Mouse (Mus musculus): ENCODE results near the gene Epb41l2. TPM values are rescaled to one million over a fixed set of nuclear protein-coding genes. Genes with fewer than 3 reads are reported as not detected.

The Epb41l2 gene
- polyA plus RNA-seq, 1 experiment from 2014 or later = 66.8 TPM

DNA sequence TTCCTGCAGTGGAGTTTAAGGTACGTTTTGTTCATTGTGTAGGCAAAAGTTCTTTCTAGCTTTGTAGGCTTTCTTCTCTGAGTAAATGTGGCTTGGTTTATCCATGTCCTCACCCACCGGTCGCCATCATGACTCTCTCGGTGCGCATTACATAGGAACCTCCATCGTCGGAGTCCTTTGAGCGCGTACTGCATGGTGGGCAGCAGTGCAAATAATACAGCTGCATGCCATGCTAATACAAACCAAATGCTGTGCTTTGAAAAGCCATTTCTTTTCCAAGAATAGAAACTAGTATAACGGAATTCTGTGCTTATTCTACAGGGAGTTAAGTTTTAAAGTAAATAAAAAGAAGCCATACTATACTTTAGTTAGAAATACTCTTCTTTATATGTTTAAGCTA, 24.8 kb downstream of the Epb41l2 start:
- no peaks in the 10 kb centered on the region for H3K9me3 ChIP-seq (replicated peaks; ENCODE audit: control insufficient read depth, low read length)
- H3K4me1 ChIP-seq (ENCODE audit: control insufficient read depth, insufficient read depth, low read length) = peaks cover 3% of the 10 kb centered on the region; the same call in 1 of the 2 replicates
- no peak overlapping the region for H3K4me3 ChIP-seq (ENCODE audit: low read depth, low read length)
- WGBS = 56% methylated on average over 10 of the region's 10 CpGs
- ATAC-seq (replicated peaks; ENCODE audit: insufficient number of reproducible peaks, low FRiP score, low TSS enrichment, low read depth) (no peak), DNase-seq (ENCODE audit: low spot score) (peak; percentile 71)
- no peak overlapping the region for H3K4me2 ChIP-seq (ENCODE audit: low read depth, low read length)
- no peak overlapping the region for H3K27ac ChIP-seq (replicated peaks; ENCODE audit: low read depth, low read length)
- no peaks in the 10 kb centered on the region for H3K27me3 ChIP-seq (ENCODE audit: control insufficient read depth, insufficient read depth, low read length)
- H3K9ac ChIP-seq (replicated peaks; ENCODE audit: low read length) = no peak overlapping the region
- no peaks in the 10 kb centered on the region for H3K36me3 ChIP-seq (replicated peaks; ENCODE audit: control insufficient read depth, insufficient read depth, low read depth, low read length)

DNA sequence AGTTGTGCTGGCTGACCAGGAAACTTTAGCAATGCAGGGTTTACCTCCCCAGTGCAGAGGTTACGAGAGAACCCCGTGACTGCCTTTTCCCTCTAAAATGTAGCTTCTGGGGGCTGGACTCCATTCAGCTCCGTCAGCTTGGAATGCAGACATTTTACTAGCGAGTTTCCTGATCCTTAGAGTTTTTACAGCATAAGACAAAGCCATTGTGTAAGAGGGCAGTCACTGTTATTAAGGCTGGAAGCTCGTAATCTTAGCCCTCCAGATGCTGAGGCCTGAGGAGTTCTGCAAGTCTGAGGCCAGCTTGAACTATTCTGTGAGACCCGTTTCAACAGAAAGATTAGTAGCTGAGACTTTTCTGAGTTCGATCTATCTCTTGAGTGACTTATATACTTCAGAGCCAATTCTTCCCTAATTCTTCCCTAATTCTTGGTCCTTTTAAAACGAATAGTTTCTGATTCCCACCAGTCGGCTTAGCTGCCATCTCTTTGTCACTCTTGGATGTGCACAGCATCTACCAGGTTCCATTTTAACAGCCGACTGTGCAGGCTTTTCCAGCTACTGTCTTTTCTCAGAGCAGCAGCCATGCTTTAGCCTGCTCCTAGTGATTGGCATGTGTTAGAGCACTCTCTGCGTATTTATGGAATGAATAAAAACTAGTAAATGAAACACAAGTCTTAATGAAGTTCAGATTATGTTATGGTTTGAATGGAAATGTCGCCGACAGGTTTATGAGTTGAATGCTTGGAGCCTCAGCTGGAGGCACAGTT, 26.4 kb downstream of the Epb41l2 start:
- Histone ChIP-seq H3K9ac (replicated peaks; ENCODE audit: low read length) (no peak overlapping the region), H3K9me3 (replicated peaks; ENCODE audit: control insufficient read depth, low read length) (no peaks in the 10 kb centered on the region), H3K4me1 (ENCODE audit: control insufficient read depth, insufficient read depth, low read length) (peaks cover 3% of the 10 kb centered on the region; the same call in 1 of the 2 replicates), H3K36me3 (replicated peaks; ENCODE audit: control insufficient read depth, insufficient read depth, low read depth, low read length) (no peaks in the 10 kb centered on the region), H3K27ac (replicated peaks; ENCODE audit: low read depth, low read length) (peak overlapping the region; percentile 53; the same call in 1 of the 2 replicates), H3K4me2 (ENCODE audit: low read depth, low read length) (no peak overlapping the region), H3K27me3 (ENCODE audit: control insufficient read depth, insufficient read depth, low read length) (no peaks in the 10 kb centered on the region), H3K4me3 (ENCODE audit: low read depth, low read length) (no peak overlapping the region)
- ATAC-seq (replicated peaks; ENCODE audit: insufficient number of reproducible peaks, low FRiP score, low TSS enrichment, low read depth) = no peak; the same call in 1 of the 2 replicates
- WGBS = 42% methylated on average over 13 of the region's 13 CpGs
- peak; percentile 45 for DNase-seq (ENCODE audit: low spot score)

DNA sequence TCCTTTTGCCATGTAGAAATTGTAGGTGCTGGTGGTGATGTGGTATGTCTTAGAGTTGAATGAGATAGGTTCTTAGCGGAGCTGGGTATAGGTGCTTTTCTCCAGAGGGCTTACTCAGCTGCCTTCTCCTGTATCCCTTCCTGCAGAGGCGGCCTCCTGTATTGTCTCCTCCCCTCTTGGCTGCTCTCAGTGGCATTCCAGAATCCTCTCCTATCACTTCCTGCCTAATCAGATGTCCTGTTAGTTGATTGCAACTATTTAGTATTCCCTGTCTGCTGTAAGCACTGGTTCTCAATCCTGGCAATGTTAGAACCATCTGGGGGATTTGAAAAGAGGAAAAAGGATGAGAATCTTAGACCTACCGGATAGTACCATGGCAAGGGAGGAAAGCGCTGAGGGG, 27.3 kb downstream of the Epb41l2 start:
- Histone ChIP-seq H3K27ac (replicated peaks; ENCODE audit: low read depth, low read length) (no peak overlapping the region), H3K4me1 (ENCODE audit: control insufficient read depth, insufficient read depth, low read length) (peaks cover 3% of the 10 kb centered on the region; the same call in 1 of the 2 replicates), H3K9me3 (replicated peaks; ENCODE audit: control insufficient read depth, low read length) (no peaks in the 10 kb centered on the region), H3K4me3 (ENCODE audit: low read depth, low read length) (no peak overlapping the region), H3K27me3 (ENCODE audit: control insufficient read depth, insufficient read depth, low read length) (no peaks in the 10 kb centered on the region), H3K36me3 (replicated peaks; ENCODE audit: control insufficient read depth, insufficient read depth, low read depth, low read length) (no peaks in the 10 kb centered on the region), H3K4me2 (ENCODE audit: low read depth, low read length) (no peak overlapping the region), H3K9ac (replicated peaks; ENCODE audit: low read length) (no peak overlapping the region)
- ATAC-seq (replicated peaks; ENCODE audit: insufficient number of reproducible peaks, low FRiP score, low TSS enrichment, low read depth) = no peak
- DNase-seq (ENCODE audit: low spot score) = no peak
- WGBS = 77% methylated on average over 4 of the region's 4 CpGs

DNA sequence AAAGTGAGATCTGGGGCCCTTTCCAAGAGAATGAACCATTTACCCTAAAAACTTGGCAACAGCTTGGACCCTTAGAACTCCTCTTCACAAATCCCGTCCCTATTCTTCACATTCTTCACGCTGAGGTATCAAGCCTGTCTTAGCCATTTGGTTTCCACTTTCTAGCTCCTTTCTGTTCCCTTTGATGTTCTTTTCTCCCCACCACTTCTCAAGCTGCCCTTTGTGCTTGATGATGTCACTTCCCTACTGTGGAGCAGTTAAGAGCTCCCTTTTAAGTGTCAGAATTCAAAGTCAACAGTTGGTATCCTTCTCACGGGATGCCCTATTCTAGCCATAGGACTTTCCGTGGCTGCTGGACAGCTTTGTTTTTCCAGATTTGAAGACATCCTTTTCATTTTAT, 27.7 kb downstream of the Epb41l2 start:
- Histone ChIP-seq H3K36me3 (replicated peaks; ENCODE audit: control insufficient read depth, insufficient read depth, low read depth, low read length) (no peaks in the 10 kb centered on the region), H3K27ac (replicated peaks; ENCODE audit: low read depth, low read length) (no peak overlapping the region), H3K9ac (replicated peaks; ENCODE audit: low read length) (no peak overlapping the region), H3K4me3 (ENCODE audit: low read depth, low read length) (no peak overlapping the region), H3K4me1 (ENCODE audit: control insufficient read depth, insufficient read depth, low read length) (peaks cover 3% of the 10 kb centered on the region; the same call in 1 of the 2 replicates), H3K27me3 (ENCODE audit: control insufficient read depth, insufficient read depth, low read length) (no peaks in the 10 kb centered on the region), H3K4me2 (ENCODE audit: low read depth, low read length) (no peak overlapping the region), H3K9me3 (replicated peaks; ENCODE audit: control insufficient read depth, low read length) (no peaks in the 10 kb centered on the region)
- no peak for DNase-seq (ENCODE audit: low spot score)
- no peak for ATAC-seq (replicated peaks; ENCODE audit: insufficient number of reproducible peaks, low FRiP score, low TSS enrichment, low read depth)
- WGBS = 37% methylated on average over 4 of the region's 4 CpGs

DNA sequence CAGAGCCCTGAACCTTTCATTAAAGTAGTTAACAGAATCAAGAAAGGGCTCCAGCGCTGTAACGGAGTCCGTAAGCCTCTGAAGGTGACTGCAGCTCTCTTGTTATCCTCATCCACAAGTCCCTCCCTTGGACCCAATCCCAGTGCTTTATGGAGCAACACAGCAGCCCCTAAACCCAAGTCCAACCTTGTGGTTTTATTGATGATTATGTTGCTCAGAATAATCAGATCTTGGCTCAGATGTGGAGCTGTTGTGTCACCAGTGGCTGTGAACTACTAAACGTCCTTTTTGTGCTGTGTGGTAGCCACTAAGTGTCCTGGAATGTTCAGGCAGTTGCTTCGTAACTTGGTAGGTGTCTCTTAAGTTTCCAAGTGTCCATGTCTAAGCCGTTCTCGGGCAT, 33.2 kb downstream of the Epb41l2 start:
- no peak overlapping the region for H3K4me2 ChIP-seq (ENCODE audit: low read depth, low read length)
- no peaks in the 10 kb centered on the region for H3K9me3 ChIP-seq (replicated peaks; ENCODE audit: control insufficient read depth, low read length)
- no peak overlapping the region for H3K4me3 ChIP-seq (ENCODE audit: low read depth, low read length)
- H3K27ac ChIP-seq (replicated peaks; ENCODE audit: low read depth, low read length) = no peak overlapping the region
- ATAC-seq (replicated peaks; ENCODE audit: insufficient number of reproducible peaks, low FRiP score, low TSS enrichment, low read depth) (no peak), DNase-seq (ENCODE audit: low spot score) (no peak)
- no peak overlapping the region for H3K9ac ChIP-seq (replicated peaks; ENCODE audit: low read length)
- H3K4me1 ChIP-seq (ENCODE audit: control insufficient read depth, insufficient read depth, low read length) = no peaks in the 10 kb centered on the region
- no peaks in the 10 kb centered on the region for H3K36me3 ChIP-seq (replicated peaks; ENCODE audit: control insufficient read depth, insufficient read depth, low read depth, low read length)
- no peaks in the 10 kb centered on the region for H3K27me3 ChIP-seq (ENCODE audit: control insufficient read depth, insufficient read depth, low read length)
- 87% methylated on average over 7 of the region's 7 CpGs for WGBS

DNA sequence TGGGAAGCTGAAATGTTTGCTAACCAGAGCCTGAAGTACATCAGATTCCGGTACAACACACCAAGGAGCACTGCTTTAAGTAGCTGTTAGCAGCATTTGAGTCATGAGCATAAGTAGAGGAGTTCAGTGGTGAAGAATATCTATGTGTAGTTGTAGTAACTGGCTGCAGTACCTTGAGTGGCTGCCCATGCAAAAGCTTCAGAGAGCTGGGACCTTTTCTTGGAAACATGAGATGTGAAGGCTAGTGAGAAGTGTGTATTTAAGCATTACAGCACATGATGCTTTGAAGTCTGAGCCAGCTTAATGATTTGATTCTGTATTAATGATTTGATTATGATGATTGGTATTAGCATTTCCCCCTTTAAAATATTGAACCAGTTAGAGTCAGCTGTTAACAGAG, 34.1 kb downstream of the Epb41l2 start:
- no peaks in the 10 kb centered on the region for H3K4me1 ChIP-seq (ENCODE audit: control insufficient read depth, insufficient read depth, low read length)
- H3K4me2 ChIP-seq (ENCODE audit: low read depth, low read length) = no peak overlapping the region
- H3K9ac ChIP-seq (replicated peaks; ENCODE audit: low read length) = no peak overlapping the region
- no peaks in the 10 kb centered on the region for H3K36me3 ChIP-seq (replicated peaks; ENCODE audit: control insufficient read depth, insufficient read depth, low read depth, low read length)
- ATAC-seq (replicated peaks; ENCODE audit: insufficient number of reproducible peaks, low FRiP score, low TSS enrichment, low read depth) (no peak), DNase-seq (ENCODE audit: low spot score) (no peak)
- no peak overlapping the region for H3K27ac ChIP-seq (replicated peaks; ENCODE audit: low read depth, low read length)
- H3K9me3 ChIP-seq (replicated peaks; ENCODE audit: control insufficient read depth, low read length) = no peaks in the 10 kb centered on the region
- no peaks in the 10 kb centered on the region for H3K27me3 ChIP-seq (ENCODE audit: control insufficient read depth, insufficient read depth, low read length)
- 77% methylated on average over 1 of the region's 1 CpGs for WGBS
- no peak overlapping the region for H3K4me3 ChIP-seq (ENCODE audit: low read depth, low read length)

DNA sequence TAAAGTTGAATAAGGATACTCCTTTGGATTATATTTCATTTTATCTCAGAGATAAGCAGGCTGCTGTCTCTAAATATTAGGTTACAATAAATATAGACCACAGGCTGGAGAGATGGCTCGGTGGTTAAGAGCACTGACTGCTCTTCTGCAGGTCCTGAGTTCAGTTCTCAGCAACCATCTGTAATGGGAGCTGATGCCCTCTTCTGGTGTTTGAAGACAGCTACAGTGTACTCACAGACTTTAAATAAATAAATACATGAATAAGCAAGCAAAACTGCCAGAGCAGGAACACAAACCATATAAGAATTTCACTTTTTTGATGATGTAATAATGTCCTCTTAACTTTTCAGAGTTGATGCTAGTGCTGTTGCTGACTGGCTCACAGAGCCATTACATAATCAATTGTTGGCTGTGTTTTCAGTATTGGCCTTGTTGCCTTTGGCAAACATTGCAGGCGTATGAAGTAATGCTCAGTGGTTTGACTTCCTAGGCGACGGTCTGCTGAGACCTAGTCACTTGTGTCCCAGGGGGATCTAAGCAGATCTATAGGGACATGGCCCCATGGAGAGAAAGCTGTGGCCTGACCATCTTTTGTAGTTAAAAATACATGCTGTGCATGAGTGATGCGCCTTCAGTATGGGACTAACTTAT, 35.8 kb downstream of the Epb41l2 start:
- H3K4me3 ChIP-seq (ENCODE audit: low read depth, low read length) = no peak overlapping the region
- no peaks in the 10 kb centered on the region for H3K4me1 ChIP-seq (ENCODE audit: control insufficient read depth, insufficient read depth, low read length)
- no peak overlapping the region for H3K9ac ChIP-seq (replicated peaks; ENCODE audit: low read length)
- H3K27ac ChIP-seq (replicated peaks; ENCODE audit: low read depth, low read length) = no peak overlapping the region
- 86% methylated on average over 5 of the region's 5 CpGs for WGBS
- ATAC-seq (replicated peaks; ENCODE audit: insufficient number of reproducible peaks, low FRiP score, low TSS enrichment, low read depth) (no peak), DNase-seq (ENCODE audit: low spot score) (no peak)
- H3K36me3 ChIP-seq (replicated peaks; ENCODE audit: control insufficient read depth, insufficient read depth, low read depth, low read length) = no peaks in the 10 kb centered on the region
- no peaks in the 10 kb centered on the region for H3K27me3 ChIP-seq (ENCODE audit: control insufficient read depth, insufficient read depth, low read length)
- H3K9me3 ChIP-seq (replicated peaks; ENCODE audit: control insufficient read depth, low read length) = no peaks in the 10 kb centered on the region
- H3K4me2 ChIP-seq (ENCODE audit: low read depth, low read length) = no peak overlapping the region

DNA sequence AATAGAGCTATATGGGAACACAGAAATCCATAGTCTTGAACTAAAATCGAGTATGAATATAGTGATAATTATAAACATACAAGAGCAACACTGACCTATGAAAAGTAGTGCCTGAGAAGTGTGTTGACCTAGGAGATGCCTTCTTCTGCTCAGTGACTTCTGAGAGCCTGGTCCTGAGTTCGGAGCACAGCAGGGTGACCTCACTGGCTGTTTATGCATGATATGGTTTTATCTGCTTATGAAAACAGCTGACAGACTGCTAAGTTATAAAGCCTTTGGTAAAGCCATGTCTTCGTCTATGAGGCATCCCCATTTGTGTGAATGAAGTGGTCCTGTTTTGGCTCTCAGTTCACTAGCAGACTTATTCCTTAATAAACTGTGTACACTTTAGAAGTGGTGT, 37.3 kb downstream of the Epb41l2 start:
- DNase-seq (ENCODE audit: low spot score) (no peak), ATAC-seq (replicated peaks; ENCODE audit: insufficient number of reproducible peaks, low FRiP score, low TSS enrichment, low read depth) (no peak)
- H3K9ac ChIP-seq (replicated peaks; ENCODE audit: low read length) = no peak overlapping the region
- H3K36me3 ChIP-seq (replicated peaks; ENCODE audit: control insufficient read depth, insufficient read depth, low read depth, low read length) = no peaks in the 10 kb centered on the region
- no peaks in the 10 kb centered on the region for H3K27me3 ChIP-seq (ENCODE audit: control insufficient read depth, insufficient read depth, low read length)
- no peak overlapping the region for H3K4me2 ChIP-seq (ENCODE audit: low read depth, low read length)
- no peaks in the 10 kb centered on the region for H3K9me3 ChIP-seq (replicated peaks; ENCODE audit: control insufficient read depth, low read length)
- WGBS = 86% methylated on average over 3 of the region's 3 CpGs
- H3K4me1 ChIP-seq (ENCODE audit: control insufficient read depth, insufficient read depth, low read length) = no peaks in the 10 kb centered on the region
- H3K27ac ChIP-seq (replicated peaks; ENCODE audit: low read depth, low read length) = no peak overlapping the region
- H3K4me3 ChIP-seq (ENCODE audit: low read depth, low read length) = no peak overlapping the region
